Comparison of ENCODE assay signal across 9 mouse cellular contexts in genomic region chr15:84313566-84313878, GRCm38 (mm10). TPM values are rescaled to one million over a fixed set of nuclear protein-coding genes. Genes with fewer than 3 reads are reported as not detected.
DNase-seq lines count a peak whose midpoint lies in the region; ATAC-seq lines count a peak whose summit lies in the region.
"Had no signal": no experiment of that assay in that cellular context is flagged by ENCODE, and none has a peak within 500 bp of the region (broad histone marks: within the 10 kb centered on the region; RNA-seq: fewer than 3 reads in every experiment).

No protein-coding gene starts in this region.

- no peaks in the 10 kb centered on the region for H3K36me3 ChIP-seq in heart, embryonic 15.5 days

- H3K9me3 ChIP-seq in heart, embryonic 15.5 days (replicated peaks) = no peaks in the 10 kb centered on the region

- no peak overlapping the region for H3K9ac ChIP-seq in heart, embryonic 15.5 days

- ATAC-seq in heart, embryonic 15.5 days (replicated peaks; ENCODE audit: insufficient number of reproducible peaks, insufficient read depth, low FRiP score, low read depth) = peak; percentile 21; the same call in 1 of the 2 replicates
- ATAC-seq in frontal cortex, adult (ENCODE audit: low TSS enrichment) = no peak

- no peak for DNase-seq in heart, adult 8-10 months (ENCODE audit: low spot score)
- DNase-seq in ZHBTc4 (ENCODE audit: low read depth, low spot score) (peak; percentile 15), liver (peak; percentile 57)
- peak; percentile 41 to 65 for DNase-seq in spleen, postnatal 10 days (ENCODE audit: low spot score in 2 of 2)
- no peak for DNase-seq in left cerebral cortex, postnatal 10 days (ENCODE audit: extremely low spot score in 1 of 2, low spot score in 2 of 2)
- DNase-seq in layer of hippocampus, adult 8-10 months (ENCODE audit: low spot score in 2 of 2) = no peak

- no peak overlapping the region for H3K4me2 ChIP-seq in heart, embryonic 15.5 days

- H3K4me1 ChIP-seq in heart, embryonic 15.5 days (replicated peaks) = peaks cover 40% of the 10 kb centered on the region

- no peaks in the 10 kb centered on the region for H3K27me3 ChIP-seq in heart, embryonic 15.5 days

- 43% methylated on average over 9 of the region's 9 CpGs for WGBS in heart, embryonic 15.5 days

- intact Hi-C loops in left cerebral cortex, postnatal 10 days (cut with DNase I) = no loop called here

- peak overlapping the region; percentile 21 for H3K27ac ChIP-seq in heart, embryonic 15.5 days

- H3K4me3 ChIP-seq in heart, embryonic 15.5 days = no peak overlapping the region
- H3K4me3 ChIP-seq: erythroblast, embryonic 14.5 days had no signal

RNA-seq across cellular contexts. Expression of gene Parvg, which starts 10.3 kb away (rescaled TPM):
- polyA plus RNA-seq in heart, embryonic 15.5 days (2015; fragmentation: Nextera tagmentation; extraction: Ambion mirVana) = 1.7 and 13.4 TPM in 2 replicates
- 1 to 10 TPM in 3 of 4 experiments, under 1 TPM in 1; 0.88 to 2.0 (median 1.4) TPM for total RNA-seq in heart, adult 8-10 months (2022)
- total RNA-seq in left cerebral cortex, postnatal 10 days (2021) = 1 to 10 TPM; 5.1 to 6.6 TPM
- total RNA-seq in layer of hippocampus, adult 8-10 months (2022) = 10 to 100 TPM; 23.8 to 34.0 (median 31.7) TPM

Comparison
In these comparisons a context has a peak if more than half of its experiments do, and no peak if none do; other contexts are left out.
1. DNase-seq: peak in ZHBTc4 (single experiment), liver (single experiment) and spleen, postnatal 10 days (2 of 2); none in heart, adult 8-10 months (single experiment), left cerebral cortex, postnatal 10 days (0 of 2) and layer of hippocampus, adult 8-10 months (0 of 2).